Mouse (Mus musculus) heart, adult 11 months (tissue): ENCODE measurements around the gene Scn1b.

ENCODE experiments used
- DNase-seq: peaks from one replicate; pipeline ENCODE4 v3.0.0; 2022

Scn1b gene

GRCm38 (mm10) chr7:31149271-31149670 lies 22.5 kb upstream of the Scn1b start:
- peak; percentile 82 for DNase-seq

- DNase-seq: peak; percentile 98
Measured at GRCm38 (mm10) chr7:31148756-31149155, 22.0 kb upstream of the Scn1b start.

GRCm38 (mm10) chr7:31148086-31148485 lies 21.3 kb upstream of the Scn1b start:
- peak; percentile 89 for DNase-seq

GRCm38 (mm10) chr7:31145596-31146160 lies 18.9 kb upstream of the Scn1b start:
- DNase-seq: peak; percentile 88

- no peak for DNase-seq
Measured at GRCm38 (mm10) chr7:31144886-31145285, 18.1 kb upstream of the Scn1b start.

GRCm38 (mm10) chr7:31140941-31141340 lies 14.1 kb upstream of the Scn1b start:
- DNase-seq: peak; percentile 91

GRCm38 (mm10) chr7:31140302-31140701 lies 13.5 kb upstream of the Scn1b start:
- DNase-seq: peak; percentile 76

- peak; percentile 94 for DNase-seq
Measured at GRCm38 (mm10) chr7:31139765-31140164, 13.0 kb upstream of the Scn1b start.

- DNase-seq: no peak
Measured at GRCm38 (mm10) chr7:31135717-31136116, 8.9 kb upstream of the Scn1b start.

- DNase-seq: no peak
Measured at GRCm38 (mm10) chr7:31131866-31132265, 5.1 kb upstream of the Scn1b start.

GRCm38 (mm10) chr7:31130841-31131240 lies 4.0 kb upstream of the Scn1b start:
- no peak for DNase-seq

GRCm38 (mm10) chr7:31130197-31130596 lies 3.4 kb upstream of the Scn1b start:
- no peak for DNase-seq

- no peak for DNase-seq
Measured at GRCm38 (mm10) chr7:31128157-31128705, 1.4 kb upstream of the Scn1b start.

- peak; percentile 94 for DNase-seq
Measured at GRCm38 (mm10) chr7:31126211-31126751, 522 bp downstream of the Scn1b start.

- DNase-seq: no peak
Measured at GRCm38 (mm10) chr7:31125116-31125515, 1.7 kb downstream of the Scn1b start.

GRCm38 (mm10) chr7:31124381-31124780 lies 2.4 kb downstream of the Scn1b start:
- no peak for DNase-seq

GRCm38 (mm10) chr7:31123697-31124096 lies 3.1 kb downstream of the Scn1b start:
- DNase-seq: no peak

GRCm38 (mm10) chr7:31122641-31123631 lies 3.9 kb downstream of the Scn1b start:
- DNase-seq: no peak

GRCm38 (mm10) chr7:31119556-31119955 lies 7.2 kb downstream of the Scn1b start:
- DNase-seq: no peak

GRCm38 (mm10) chr7:31118486-31118885 lies 8.3 kb downstream of the Scn1b start:
- DNase-seq: peak; percentile 96

- no peak for DNase-seq
Measured at GRCm38 (mm10) chr7:31117465-31117864, 9.3 kb downstream of the Scn1b start.

- DNase-seq: no peak
Measured at GRCm38 (mm10) chr7:31116721-31117145, 10.1 kb downstream of the Scn1b start.

GRCm38 (mm10) chr7:31115587-31116043 lies 11.2 kb downstream of the Scn1b start:
- peak; percentile 99 for DNase-seq
